Mouse (Mus musculus): ENCODE data around the gene H2-Ab1.
"Not testable (repeated sequence)": the region's sequence is repeated elsewhere in the genome, so short reads cannot be mapped to it uniquely, and the experiment has no call there.

The H2-Ab1 gene

DNA sequence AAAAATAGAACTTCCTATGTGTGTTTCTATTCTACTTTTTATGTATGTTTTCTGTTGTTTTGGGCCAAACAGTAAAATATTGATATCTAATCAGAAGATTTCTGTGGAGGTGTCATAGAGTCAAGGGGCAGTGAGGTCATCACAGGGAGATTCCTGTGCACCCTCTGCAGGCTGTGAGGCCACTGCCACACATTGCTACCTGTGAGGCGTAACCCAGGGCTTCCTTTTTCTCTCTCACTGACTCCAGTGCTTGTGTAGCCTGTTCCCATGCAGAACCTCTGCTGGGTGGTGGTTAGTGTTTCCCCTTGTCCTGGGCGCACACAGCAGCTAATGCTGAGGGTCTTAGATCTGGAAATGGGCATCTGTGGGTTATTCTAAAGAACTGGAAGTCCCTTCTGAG is 48.9 kb downstream of the H2-Ab1 start:
- no peak for DNase-seq (ENCODE audit: extremely low read depth, insufficient read length, low spot score)

DNA sequence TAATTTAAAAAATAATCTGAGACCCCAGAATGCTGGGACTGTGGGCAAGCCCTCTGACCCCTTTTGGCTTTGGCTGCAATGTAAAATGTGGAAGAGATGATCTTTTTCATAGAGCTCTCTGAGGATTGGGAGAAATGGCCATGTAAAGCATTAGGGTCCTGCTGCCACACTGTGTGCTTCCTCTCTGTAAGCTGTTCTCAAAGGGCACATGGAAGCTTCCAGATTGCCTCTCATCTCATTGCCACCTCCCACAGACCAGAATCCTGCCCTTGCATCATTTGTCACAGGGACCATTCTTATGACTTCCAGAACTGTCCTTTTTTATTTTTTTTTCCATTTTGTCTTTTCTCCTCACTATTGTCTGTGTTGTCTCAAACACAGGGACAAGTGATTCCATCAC is 49.7 kb downstream of the H2-Ab1 start:
- no peak for DNase-seq (ENCODE audit: extremely low read depth, insufficient read length, low spot score)

DNA sequence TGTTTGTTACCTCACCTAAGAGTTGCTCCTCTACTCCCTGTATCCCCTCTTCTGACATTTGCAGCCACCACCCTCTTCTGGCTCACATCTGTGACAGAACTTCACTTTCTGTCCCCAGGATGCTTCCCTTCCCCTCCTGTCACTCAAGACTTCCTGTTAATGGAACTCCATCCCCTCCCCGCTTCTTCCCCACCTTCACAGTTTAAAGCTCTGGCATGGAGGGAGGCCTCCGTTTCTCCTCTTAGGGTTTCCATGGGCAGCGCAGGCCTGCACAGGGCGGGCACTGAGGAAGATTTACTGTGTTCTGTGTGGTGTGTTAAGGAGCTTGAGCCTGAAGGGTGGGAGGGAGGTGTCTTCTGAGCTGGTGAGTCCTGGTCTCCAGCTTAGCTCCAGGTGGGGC is 50.7 kb downstream of the H2-Ab1 start:
- no peak for DNase-seq (ENCODE audit: extremely low read depth, insufficient read length, low spot score)

DNA sequence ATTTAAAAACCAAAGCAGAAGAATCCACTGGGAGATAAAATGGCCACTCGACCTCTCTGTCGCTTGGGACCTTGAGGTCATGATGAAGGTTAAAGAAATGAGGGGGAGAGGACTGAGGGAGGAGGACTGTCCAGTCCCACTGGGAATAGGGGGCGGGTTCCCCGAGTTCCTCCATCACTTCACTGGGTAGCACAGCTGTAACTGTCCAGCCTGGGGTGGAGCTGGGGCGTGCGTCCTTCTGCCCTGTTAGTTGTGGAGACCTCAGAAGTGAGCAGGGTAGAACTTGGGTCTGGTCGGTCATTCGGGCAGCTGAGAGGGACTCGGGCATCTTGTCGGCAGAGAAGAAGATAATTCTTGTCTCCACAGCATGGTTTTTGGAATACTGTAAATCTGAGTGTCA is 51.7 kb downstream of the H2-Ab1 start:
- DNase-seq (ENCODE audit: extremely low read depth, insufficient read length, low spot score) = no peak

DNA sequence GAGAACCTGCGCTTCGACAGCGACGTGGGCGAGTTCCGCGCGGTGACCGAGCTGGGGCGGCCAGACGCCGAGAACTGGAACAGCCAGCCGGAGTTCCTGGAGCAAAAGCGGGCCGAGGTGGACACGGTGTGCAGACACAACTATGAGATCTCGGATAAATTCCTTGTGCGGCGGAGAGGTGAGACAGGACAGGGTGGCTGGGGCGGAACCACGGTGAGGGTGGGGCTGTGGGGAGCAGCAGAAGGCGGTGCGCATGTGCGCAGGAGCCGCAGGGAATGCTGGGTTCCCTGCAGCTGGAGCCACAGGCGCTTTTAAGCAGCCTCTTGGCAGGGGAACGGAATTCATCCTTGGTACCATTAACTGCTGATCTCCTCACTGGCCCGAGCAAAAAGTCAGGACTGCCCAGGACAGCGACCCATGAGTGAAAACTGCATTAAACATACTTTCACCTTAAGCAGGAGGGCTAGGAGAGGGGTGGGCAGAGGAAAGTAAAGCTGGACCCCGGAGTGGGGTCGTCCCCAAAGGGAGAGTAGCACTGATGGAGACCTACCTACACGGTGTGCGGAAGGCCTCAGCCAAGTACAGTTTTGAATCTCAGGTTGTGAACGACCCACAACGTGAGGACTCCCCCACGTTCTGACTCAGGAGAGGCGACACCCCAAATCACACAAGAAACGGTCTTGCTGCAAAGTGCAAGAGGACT is 52.3 kb downstream of the H2-Ab1 start:
- no peak for DNase-seq (ENCODE audit: extremely low read depth, insufficient read length, low spot score)

DNA sequence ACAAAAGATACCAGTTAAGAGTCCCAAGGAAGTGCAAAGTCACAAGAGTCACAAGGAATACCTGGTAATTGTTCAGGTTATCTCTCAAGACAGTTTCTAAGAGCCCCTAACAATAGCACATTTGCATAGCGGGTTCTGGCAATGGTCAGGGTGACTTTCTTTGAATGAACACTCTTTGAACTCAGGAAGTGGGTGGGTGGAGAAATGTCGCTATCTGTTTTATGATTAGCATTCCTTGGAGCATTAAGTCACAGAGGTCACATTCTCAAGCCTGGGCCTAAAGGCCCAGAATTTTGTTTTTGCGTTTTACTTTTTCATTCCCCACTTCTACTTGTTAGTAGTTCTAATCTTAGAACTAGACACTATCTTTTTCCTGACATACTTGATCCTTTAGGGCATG is 53.0 kb downstream of the H2-Ab1 start:
- not testable (repeated sequence) for DNase-seq (ENCODE audit: extremely low read depth, insufficient read length, low spot score)

DNA sequence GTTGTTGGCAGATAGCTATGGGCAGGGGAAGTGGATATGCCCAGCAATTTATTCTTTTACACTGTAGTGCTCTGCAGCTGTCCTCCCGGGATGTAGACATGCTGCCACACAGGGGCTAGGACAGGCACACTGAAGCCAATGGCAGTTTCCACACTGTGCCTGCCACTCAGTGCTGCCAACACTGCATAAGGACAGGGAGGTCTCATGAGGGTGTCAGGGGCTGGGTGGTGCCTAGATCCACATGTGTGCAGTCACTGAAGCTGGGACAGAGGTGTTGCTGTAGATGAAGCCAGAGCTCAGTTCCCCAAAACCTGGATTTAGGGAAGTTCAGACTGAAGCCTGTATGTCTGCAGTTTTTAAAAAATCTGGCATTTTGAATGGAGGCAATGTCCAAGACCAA is 54.7 kb downstream of the H2-Ab1 start:
- no peak for DNase-seq (ENCODE audit: extremely low read depth, insufficient read length, low spot score)

DNA sequence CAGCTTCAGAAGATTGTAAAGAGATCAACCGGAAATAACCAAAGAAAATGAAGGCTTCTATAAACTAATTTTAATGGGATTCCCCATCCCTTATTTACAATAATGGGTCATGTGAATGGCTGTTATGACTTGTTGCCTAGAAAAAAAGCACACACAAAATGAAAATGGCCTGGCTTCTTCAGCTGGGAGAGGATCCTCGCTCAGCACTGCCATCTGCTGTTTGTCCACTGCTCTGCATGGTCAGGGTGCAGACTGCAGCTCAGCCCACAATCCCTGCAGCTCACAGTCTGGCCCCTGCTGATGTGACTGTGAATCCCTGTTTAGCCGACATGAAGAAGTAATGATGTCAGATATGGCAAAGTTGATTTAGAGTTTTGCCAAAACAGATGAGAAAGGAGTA is 55.9 kb downstream of the H2-Ab1 start:
- peak; percentile 23 for DNase-seq (ENCODE audit: extremely low read depth, insufficient read length, low spot score)

DNA sequence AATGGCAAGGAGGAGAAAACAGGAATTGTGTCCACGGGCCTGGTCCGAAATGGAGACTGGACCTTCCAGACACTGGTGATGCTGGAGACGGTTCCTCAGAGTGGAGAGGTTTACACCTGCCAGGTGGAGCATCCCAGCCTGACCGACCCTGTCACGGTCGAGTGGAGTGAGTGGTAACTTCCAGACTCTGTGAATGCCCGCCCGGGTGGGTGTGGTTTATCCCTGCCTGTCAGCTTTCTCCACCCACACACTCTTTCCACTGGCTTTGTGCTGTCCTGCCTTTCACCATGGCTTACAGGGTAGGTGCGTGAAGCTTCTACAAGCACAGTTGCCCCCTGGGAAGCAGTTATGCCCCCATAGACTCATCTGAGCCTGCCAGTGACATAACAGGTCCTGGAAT is 56.8 kb downstream of the H2-Ab1 start:
- no peak for DNase-seq (ENCODE audit: extremely low read depth, insufficient read length, low spot score)

DNA sequence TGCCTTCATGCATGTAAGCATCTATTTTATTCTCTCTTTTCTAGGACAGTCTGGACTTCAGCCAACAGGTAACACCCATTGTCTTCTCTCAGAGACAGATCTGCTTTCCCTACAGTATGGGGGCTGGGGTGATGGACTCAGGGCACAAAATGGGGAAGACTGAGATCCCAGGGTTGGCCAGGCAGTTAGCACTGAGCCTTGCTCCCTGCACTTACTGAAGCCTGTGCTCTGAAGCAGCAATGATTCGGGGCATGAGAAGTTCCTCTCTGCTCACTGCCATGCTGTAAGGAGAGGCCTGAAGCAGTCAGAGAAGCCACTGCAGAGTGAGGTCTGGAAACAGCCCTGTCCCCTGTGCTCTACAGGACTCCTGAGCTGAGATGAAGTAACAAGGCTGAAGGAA is 58.0 kb downstream of the H2-Ab1 start:
- DNase-seq (ENCODE audit: extremely low read depth, insufficient read length, low spot score) = no peak

DNA sequence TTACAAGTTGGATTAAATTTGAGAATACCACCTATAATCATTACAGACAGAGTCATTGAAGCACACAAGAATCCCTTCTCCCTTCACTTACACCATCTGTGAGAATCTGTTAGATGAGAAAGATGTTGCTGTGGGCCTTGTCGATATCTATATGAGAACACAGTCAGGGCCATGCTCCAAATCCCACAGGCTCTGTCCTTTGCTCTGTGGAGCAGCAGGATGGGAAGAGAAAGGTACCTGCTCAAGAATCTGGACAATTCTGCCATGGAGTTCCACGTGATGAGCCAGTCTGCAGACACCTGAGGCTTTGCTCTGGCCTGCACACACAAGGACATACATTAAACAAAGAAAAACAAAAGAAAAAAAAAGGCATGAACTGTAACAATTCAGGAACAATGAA is 59.2 kb downstream of the H2-Ab1 start:
- DNase-seq (ENCODE audit: extremely low read depth, insufficient read length, low spot score) = no peak

DNA sequence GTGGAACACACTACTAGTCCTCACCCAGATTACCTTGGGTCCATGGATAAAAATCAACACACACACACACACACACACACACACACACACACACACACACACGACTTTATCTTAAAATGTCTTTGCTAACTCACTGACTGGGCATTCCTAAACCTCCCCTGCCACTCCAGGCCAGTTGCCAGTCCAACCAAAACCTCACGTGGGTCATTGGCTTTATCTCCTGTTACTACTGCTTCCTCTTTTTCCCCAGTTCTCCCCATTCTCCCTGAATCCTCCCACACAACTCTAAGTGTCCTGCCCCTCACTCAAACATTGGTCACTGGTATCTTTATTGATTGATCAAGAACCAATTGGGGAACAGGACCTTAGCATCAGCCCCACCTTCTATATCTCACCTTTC is 59.8 kb downstream of the H2-Ab1 start:
- DNase-seq (ENCODE audit: extremely low read depth, insufficient read length, low spot score) = no peak
